In genomic region chr13:120041145-120041544, GRCm38 (mm10) we compare ENCODE assay signal across 14 mouse cellular contexts. TPM values are rescaled to one million over a fixed set of nuclear protein-coding genes. Genes with fewer than 3 reads are reported as not detected.
DNase-seq lines count a peak whose midpoint lies in the region; ATAC-seq lines count a peak whose summit lies in the region.
"Not testable (repeated sequence)": the region's sequence is repeated elsewhere in the genome, so short reads cannot be mapped to it uniquely, and the experiment has no call there.
"Had no signal": no experiment of that assay in that cellular context is flagged by ENCODE, and none has a peak within 500 bp of the region (broad histone marks: within the 10 kb centered on the region; RNA-seq: fewer than 3 reads in every experiment).

No protein-coding gene starts in this region.

- DNase-seq in ES-CJ7 (ENCODE audit: low read depth, low spot score) = peak; percentile 66
- DNase-seq in adrenal gland, postnatal 25 days = peak; percentile 49
- DNase-seq in hindbrain, embryonic 11.5 days (ENCODE audit: low spot score) = peak; percentile 57
- DNase-seq in layer of hippocampus, adult 11-12 months (ENCODE audit: low spot score) = peak; percentile 16
- peak; percentile 44 for DNase-seq in lung, postnatal 14 days
- DNase-seq in thymus, postnatal 14 days = peak; percentile 41

- H3K9me3 ChIP-seq in hindbrain, embryonic 11.5 days (ENCODE audit: control insufficient read depth, low read length) = not testable (repeated sequence)

- not testable (repeated sequence) for H3K9ac ChIP-seq in hindbrain, embryonic 11.5 days (ENCODE audit: low read depth, low read length)

- H3K36me3 ChIP-seq in hindbrain, embryonic 11.5 days (ENCODE audit: control insufficient read depth, insufficient read depth, low read length) = not testable (repeated sequence)

- H3K27ac ChIP-seq in hindbrain, embryonic 11.5 days (ENCODE audit: low read depth, low read length) = not testable (repeated sequence)

- H3K4me2 ChIP-seq in hindbrain, embryonic 11.5 days (replicated peaks; ENCODE audit: low read depth, low read length) = not testable (repeated sequence)

- 0 out of 2 replicates have a peak, but pooled peaks have one; percentile 43 for ATAC-seq in erythroblast, adult 5-6 weeks (replicated peaks; ENCODE audit: low FRiP score, poor library complexity, severe bottlenecking)
- ATAC-seq in hindbrain, embryonic 11.5 days (ENCODE audit: low FRiP score) = peak; percentile 72; the same call in 1 of the 2 replicates
- peak; percentile 56; the same call in 1 of the 2 replicates for ATAC-seq in neutrophil, adult 5-6 weeks (ENCODE audit: extremely low read depth, insufficient number of reproducible peaks, low FRiP score, poor library complexity, severe bottlenecking)

- not testable (repeated sequence) for H3K27me3 ChIP-seq in hindbrain, embryonic 11.5 days (ENCODE audit: control insufficient read depth, insufficient read depth, low read length)

- not testable (repeated sequence) for H3K4me1 ChIP-seq in hindbrain, embryonic 11.5 days (replicated peaks; ENCODE audit: control insufficient read depth, insufficient read depth, low read length)

- H3K4me3 ChIP-seq in hindbrain, embryonic 11.5 days (ENCODE audit: low read depth, low read length) = not testable (repeated sequence)

- WGBS in hindbrain, embryonic 11.5 days = no CpG with 5 or more reads among the region's 1 CpGs

RNA-seq across cellular contexts. Expression of gene Gm21188, which starts 10.8 kb away (rescaled TPM):
- total RNA-seq in adrenal gland, postnatal 25 days (2021) = 0.12 TPM in 1 of 2 replicates, not detected in the other
- total RNA-seq in erythroblast, adult 5-6 weeks (2015; ENCODE audit: low replicate concordance) = 42.4 and 52.3 TPM in 2 replicates
- total RNA-seq in erythroblast, adult 5-6 weeks (2017; ENCODE audit: low replicate concordance) = 12.4 and 14.4 TPM in 2 replicates
- polyA plus RNA-seq in hindbrain, embryonic 11.5 days (2014; fragmentation: Nextera tagmentation; extraction: Ambion mirVana) = not detected in 2 replicates
- 10.2 and 18.7 TPM in 2 replicates for total RNA-seq in neutrophil, adult 5-6 weeks (2017)
- polyA plus RNA-seq: embryonic facial prominence, embryonic 13.5 days; liver, embryonic 11.5 days had no signal

RNA-seq across cellular contexts. Expression of gene Gm36079, which starts 14.3 kb away (rescaled TPM):
- total RNA-seq in adrenal gland, postnatal 25 days (2021) = not detected in 2 replicates
- total RNA-seq in erythroblast, adult 5-6 weeks (2015; ENCODE audit: low replicate concordance) = not detected in 2 replicates
- not detected in 2 replicates for total RNA-seq in erythroblast, adult 5-6 weeks (2017; ENCODE audit: low replicate concordance)
- polyA plus RNA-seq in hindbrain, embryonic 11.5 days (2014; fragmentation: Nextera tagmentation; extraction: Ambion mirVana) = not detected in 2 replicates
- not detected in 2 replicates for total RNA-seq in neutrophil, adult 5-6 weeks (2017)
- total RNA-seq: heart, adult 18-20 months; heart, postnatal 36 days had no signal
- polyA plus RNA-seq: embryonic facial prominence, embryonic 13.5 days; liver, embryonic 11.5 days; neural tube, embryonic 13.5 days; small intestine, adult 2 months had no signal

Comparison
In these comparisons a context has a peak if more than half of its experiments do, and no peak if none do; other contexts are left out.
1. DNase-seq: peak in every context shown above with its lines; median percentile 66 in ES-CJ7; 57 in hindbrain, embryonic 11.5 days; 49 in adrenal gland, postnatal 25 days; 44 in lung, postnatal 14 days; 41 in thymus, postnatal 14 days; 16 in layer of hippocampus, adult 11-12 months.